Mouse (Mus musculus) ES-E14 (cell line): ENCODE measurements around the gene Pitpnm2. TPM values are rescaled to one million over a fixed set of nuclear protein-coding genes. Genes with fewer than 3 reads are reported as not detected.

Experiments
- DNase-seq: peaks from one replicate; pipeline ENCODE4 v3.0.0-alpha.2; 2013; ENCODE audit warnings: low read depth, low spot score
- H3K27ac ChIP-seq: 2 replicates; pipeline ENCODE4 v1.5.1; 2012; ENCODE audit warnings: low read depth, mild to moderate bottlenecking, low read length, moderate library complexity, mixed read lengths; ENCODE audit not compliant: poor library complexity, insufficient read depth, severe bottlenecking
- H3K36me3 ChIP-seq: 2 replicates; pipeline ENCODE4 v1.6.1; 2012; ENCODE audit warnings: mild to moderate bottlenecking, low read length, moderate library complexity, mixed read lengths; ENCODE audit not compliant: control insufficient read depth, poor library complexity, insufficient read depth, severe bottlenecking
- H3K4me1 ChIP-seq, 2 experiments: fragments of 150-350 bp in 1 of 2; sonication (generic) in 1 of 2; 2 replicates each; pipeline ENCODE4 v1.6.1; 2012; ENCODE audit warnings: low read length in 2 of 2, mild to moderate bottlenecking in 1 of 2, mixed read lengths in 1 of 2; ENCODE audit not compliant: control insufficient read depth in 2 of 2, insufficient read depth in 2 of 2, poor library complexity in 1 of 2
- H3K4me3 ChIP-seq, 2 experiments: fragments of 150-350 bp in 1 of 2; sonication (generic) in 1 of 2; 2 replicates each; pipeline ENCODE4 v1.5.1; 2012; ENCODE audit warnings: low read length in 2 of 2, low read depth in 1 of 2, mild to moderate bottlenecking in 1 of 2, mixed read lengths in 1 of 2; ENCODE audit not compliant: insufficient read depth in 1 of 2, poor library complexity in 1 of 2, severe bottlenecking in 1 of 2
- H3K9ac ChIP-seq: 2 replicates; pipeline ENCODE4 v1.6.1; 2012; ENCODE audit warnings: low read depth, mild to moderate bottlenecking, low read length, mixed read lengths; ENCODE audit not compliant: poor library complexity, insufficient read depth, severe bottlenecking
- H3K9me3 ChIP-seq: fragments of 150-350 bp; sonication (generic); 2 replicates; pipeline ENCODE4 v1.6.1; 2012; ENCODE audit warnings: low read depth, mild to moderate bottlenecking, low read length; ENCODE audit not compliant: control insufficient read depth, insufficient read depth
- CHD2 ChIP-seq: IDR thresholded peaks from 2 replicates; pipeline ENCODE4 v1.6.1; 2014; ENCODE audit warnings: mild to moderate bottlenecking, low read depth, low read length, inconsistent platforms
- HCFC1 ChIP-seq: IDR thresholded peaks from 2 replicates; pipeline ENCODE4 v1.6.1; 2012; ENCODE audit warnings: low read length, inconsistent platforms, borderline replicate concordance; ENCODE audit not compliant: insufficient read depth
- MAFK ChIP-seq: IDR thresholded peaks from 2 replicates; pipeline ENCODE4 v1.6.1; 2014; ENCODE audit warnings: mild to moderate bottlenecking, low read depth, low read length, inconsistent platforms; ENCODE audit not compliant: insufficient read depth
- ZC3H11A ChIP-seq: IDR thresholded peaks from 2 replicates; pipeline ENCODE4 v1.6.1; 2012; ENCODE audit warnings: low read depth, mild to moderate bottlenecking, inconsistent platforms, low read length, borderline replicate concordance
- ZNF384 ChIP-seq: IDR thresholded peaks from 2 replicates; pipeline ENCODE4 v1.6.1; 2012; ENCODE audit warnings: low read depth, low read length, inconsistent platforms
- in situ Hi-C, 2 experiments: fragments of 600-800 bp; cut with MboI; formaldehyde crosslinking; loops; one replicate each; pipeline ENCODE4 v1.15.1; 2025; ENCODE audit warnings: low sequenced_read_pairs in 2 of 2, inconsistent platforms in 1 of 2; ENCODE audit not compliant: unreplicated experiment in 2 of 2
- total RNA-seq: library from RNA; depleted of rRNA; stranded (reverse); fragments of 300-350 nt; gene quantifications from 2 replicates; pipeline ENCODE4 v1.2.3, GENCODE M21; 2012

Pitpnm2 gene
- total RNA-seq, 1 experiment: 6.6 TPM

GRCm38 (mm10) chr5:124175138-124175537 is 74.4 kb downstream of the Pitpnm2 start:
- Histone ChIP-seq H3K4me3 (no peak overlapping the region), H3K4me1 (peaks cover 4 to 24% of the 10 kb centered on the region in 2 experiments; a peak in 3 of 4 replicates), H3K9ac (no peak overlapping the region), H3K36me3 (no peaks in the 10 kb centered on the region), H3K27ac (no peak overlapping the region), H3K9me3 (no peaks in the 10 kb centered on the region)
- TF ChIP-seq CHD2: no peak
- DNase-seq: no peak
- in situ Hi-C loops: no loop called here

- H3K4me1 ChIP-seq: peaks cover 4 to 19% of the 10 kb centered on the region in 2 experiments; a peak in 3 of 4 replicates
- DNase-seq: no peak
- in situ Hi-C loops: no loop called here
- H3K9me3 ChIP-seq: no peaks in the 10 kb centered on the region
- no peaks in the 10 kb centered on the region for H3K36me3 ChIP-seq
- no peak for TF ChIP-seq HCFC1
- no peak for TF ChIP-seq MAFK
- no peak for TF ChIP-seq CHD2
- 0 out of 2 replicates have a peak, but pooled peaks have one; percentile 29 for TF ChIP-seq ZNF384
- no peak overlapping the region for H3K27ac ChIP-seq
- no peak overlapping the region for H3K4me3 ChIP-seq
- H3K9ac ChIP-seq: no peak overlapping the region
Measured at GRCm38 (mm10) chr5:124173012-124173985, 76.3 kb downstream of the Pitpnm2 start.

- no peak for TF ChIP-seq ZC3H11A
- no peak for TF ChIP-seq CHD2
- TF ChIP-seq MAFK: no peak
- TF ChIP-seq ZNF384: no peak
- no peak for TF ChIP-seq HCFC1
- in situ Hi-C loops: no loop called here
- no peak overlapping the region for H3K9ac ChIP-seq
- H3K4me3 ChIP-seq: no peak overlapping the region
- H3K9me3 ChIP-seq: no peaks in the 10 kb centered on the region
- no peak for DNase-seq
- no peak overlapping the region for H3K27ac ChIP-seq
- no peaks in the 10 kb centered on the region for H3K36me3 ChIP-seq
- H3K4me1 ChIP-seq: peaks cover 4 to 13% of the 10 kb centered on the region in 2 experiments; a peak in 3 of 4 replicates
Measured at GRCm38 (mm10) chr5:124172246-124172645, 77.3 kb downstream of the Pitpnm2 start.

- in situ Hi-C loops: no loop called here
- Histone ChIP-seq H3K9me3 (no peaks in the 10 kb centered on the region), H3K4me3 (no peak overlapping the region), H3K36me3 (no peaks in the 10 kb centered on the region), H3K9ac (no peak overlapping the region), H3K27ac (no peak overlapping the region), H3K4me1 (peaks cover 4 to 9% of the 10 kb centered on the region in 2 experiments; a peak in 3 of 4 replicates)
- DNase-seq: no peak
- TF ChIP-seq ZC3H11A (no peak), CHD2 (no peak), HCFC1 (no peak), ZNF384 (no peak), MAFK (no peak)
Measured at GRCm38 (mm10) chr5:124171781-124172180, 77.8 kb downstream of the Pitpnm2 start.
